Mouse (Mus musculus) megakaryocyte, embryonic 14.5 days (primary cell): ENCODE measurements at regions not wholly inside any gene's neighbourhood (a gene's known extent, or its start where the extent isn't known, plus 50 kb on each side); places are given as distances from the start of the nearest gene placed in this dataset.

Experiments
- H3K27me3 ChIP-seq: replicated peaks from 2 replicates; pipeline ENCODE3; 2012; ENCODE audit warnings: inconsistent platforms
- H3K36me3 ChIP-seq: replicated peaks from 2 replicates; pipeline ENCODE3; 2012; ENCODE audit warnings: low read length, inconsistent platforms, mixed read lengths
- H3K4me1 ChIP-seq: 2 replicates; pipeline ENCODE4 v1.6.1; 2012; ENCODE audit warnings: inconsistent platforms
- H3K4me3 ChIP-seq: replicated peaks from 2 replicates; pipeline ENCODE3; 2012; ENCODE audit warnings: moderate library complexity, mild to moderate bottlenecking, inconsistent platforms
- H3K9me3 ChIP-seq: 2 replicates; pipeline ENCODE4 v1.6.1; 2012; ENCODE audit warnings: inconsistent platforms
- FLI1 ChIP-seq: IDR thresholded peaks from 2 replicates; pipeline ENCODE4 v1.6.1; 2012; ENCODE audit warnings: low read length, inconsistent platforms, mixed read lengths
- GATA1 ChIP-seq: IDR thresholded peaks from 3 replicates; pipeline ENCODE4 v1.6.1; 2012; ENCODE audit warnings: mixed read lengths, low read length, inconsistent platforms, borderline replicate concordance

DNA sequence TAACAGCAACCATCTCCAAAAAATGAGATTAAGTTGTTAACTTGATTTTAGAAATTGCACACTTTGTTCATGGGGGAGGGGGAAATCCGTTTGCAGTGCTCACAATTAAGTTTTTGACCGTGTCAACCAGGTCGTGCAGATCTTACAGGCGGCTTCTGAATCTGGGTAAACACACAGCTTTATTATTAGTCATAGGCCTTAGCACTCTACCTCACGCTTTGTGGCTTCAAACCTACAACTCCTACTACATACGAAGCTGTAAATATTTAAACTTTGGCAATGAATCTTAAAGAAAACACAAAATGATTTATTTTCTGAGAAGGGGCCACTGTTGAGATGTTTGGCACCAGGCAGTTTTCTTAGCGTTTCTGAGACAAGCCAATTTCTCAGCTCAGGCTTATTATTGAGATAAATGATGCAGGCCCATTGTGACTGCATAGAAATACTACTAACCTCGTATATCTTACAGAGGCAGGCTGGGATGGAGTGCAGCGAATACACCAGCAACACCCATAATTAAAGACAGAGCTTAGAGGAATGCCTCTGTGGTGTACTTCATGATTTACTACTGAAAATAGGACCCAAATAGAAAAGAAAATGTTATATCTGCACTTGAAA, 173.8 kb upstream of the Tll1 start:
- Histone ChIP-seq H3K27me3 (no peaks in the 10 kb centered on the region), H3K4me1 (0 out of 2 replicates have a peak, but pooled peaks cover 3% of the 10 kb centered on the region), H3K4me3 (no peak overlapping the region), H3K36me3 (no peaks in the 10 kb centered on the region), H3K9me3 (peaks cover 4% of the 10 kb centered on the region; the same call in 1 of the 2 replicates)
- TF ChIP-seq FLI1: no peak
- TF ChIP-seq GATA1: no peak

DNA sequence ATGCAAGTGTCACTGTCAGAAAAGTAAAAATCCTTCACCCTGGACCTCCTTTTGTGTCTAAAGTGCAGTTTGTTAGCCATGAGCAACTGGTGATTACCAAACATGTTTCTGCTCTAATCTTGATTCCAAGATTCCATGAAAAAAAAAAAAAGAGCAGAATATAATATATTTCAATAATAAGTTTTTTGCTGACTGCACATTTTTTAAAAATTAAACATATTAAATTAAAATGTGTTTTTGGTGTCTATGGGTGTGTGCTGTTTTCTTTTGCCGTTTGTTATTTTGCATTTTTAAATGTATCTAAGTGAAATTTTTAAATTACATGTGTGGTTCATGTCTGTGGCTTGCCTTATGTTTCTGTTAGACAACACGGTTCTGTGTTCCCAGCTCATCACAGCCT, 171.8 kb upstream of the Tll1 start:
- TF ChIP-seq GATA1 (no peak), FLI1 (no peak)
- H3K36me3 ChIP-seq: no peaks in the 10 kb centered on the region
- H3K4me1 ChIP-seq: 0 out of 2 replicates have a peak, but pooled peaks cover 3% of the 10 kb centered on the region
- no peak overlapping the region for H3K4me3 ChIP-seq
- no peaks in the 10 kb centered on the region for H3K27me3 ChIP-seq
- no peaks in the 10 kb centered on the region for H3K9me3 ChIP-seq

DNA sequence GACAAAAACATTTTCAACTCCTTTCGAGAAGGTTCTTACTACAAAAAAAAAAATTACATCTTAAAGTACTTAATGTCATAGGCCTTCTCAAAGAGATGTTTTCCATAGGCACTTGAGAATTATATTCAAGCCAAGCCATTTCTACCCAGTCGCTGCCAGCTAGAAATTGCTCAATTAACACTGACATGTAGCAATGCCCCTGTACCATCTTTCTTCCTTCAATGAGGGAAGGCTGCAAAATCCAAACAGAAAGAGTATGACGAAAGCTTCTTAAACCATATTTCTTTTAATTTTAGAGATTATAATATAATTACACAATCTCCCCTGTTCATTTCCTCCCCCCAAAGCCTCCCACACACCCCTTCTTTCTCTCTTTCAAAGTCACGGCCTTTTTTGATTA, 169.4 kb upstream of the Tll1 start:
- Histone ChIP-seq H3K4me3 (no peak overlapping the region), H3K4me1 (peaks cover 12% of the 10 kb centered on the region), H3K9me3 (no peaks in the 10 kb centered on the region), H3K36me3 (no peaks in the 10 kb centered on the region), H3K27me3 (no peaks in the 10 kb centered on the region)
- no peak for TF ChIP-seq FLI1
- TF ChIP-seq GATA1: no peak

DNA sequence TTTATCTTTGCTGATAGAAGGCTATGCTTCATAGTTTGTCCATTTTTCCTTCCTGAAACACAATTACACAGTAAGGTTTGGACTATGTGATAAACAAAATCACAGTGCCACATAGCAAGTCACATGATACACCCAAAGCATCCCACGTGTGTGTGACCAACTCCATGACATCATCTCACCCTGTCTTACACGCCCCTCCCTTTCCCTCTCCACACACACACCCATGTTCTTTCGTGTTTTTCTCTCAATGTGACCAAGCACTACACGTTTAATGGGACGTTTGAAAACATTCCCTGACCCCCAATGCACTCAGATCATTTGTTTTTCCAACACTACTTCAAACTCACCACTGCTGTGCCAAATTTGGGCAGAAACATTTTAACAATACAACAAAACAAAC, 168.9 kb upstream of the Tll1 start:
- Histone ChIP-seq H3K4me3 (no peak overlapping the region), H3K4me1 (peaks cover 17% of the 10 kb centered on the region), H3K9me3 (no peaks in the 10 kb centered on the region), H3K36me3 (no peaks in the 10 kb centered on the region), H3K27me3 (no peaks in the 10 kb centered on the region)
- TF ChIP-seq FLI1: no peak
- no peak for TF ChIP-seq GATA1

DNA sequence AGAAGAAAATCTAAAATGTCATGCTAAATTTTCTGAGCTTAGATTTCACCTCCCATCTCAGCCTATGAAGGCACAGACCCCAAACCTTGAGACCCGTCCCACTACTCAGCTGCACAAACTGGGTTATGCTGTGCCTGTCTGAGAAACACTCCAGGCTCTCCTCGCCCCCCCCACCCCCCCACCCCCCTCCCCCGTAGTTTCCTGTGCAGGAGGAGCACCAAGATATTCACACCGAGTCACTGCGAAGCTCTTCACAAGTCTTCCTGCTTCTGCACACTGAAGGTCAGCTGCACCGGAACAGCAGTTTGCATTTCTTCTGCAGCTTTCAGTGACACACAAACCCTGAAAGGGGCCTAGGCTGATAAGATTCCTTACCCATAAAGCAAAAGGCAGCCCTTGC, 163.9 kb upstream of the Tll1 start:
- H3K36me3 ChIP-seq: no peaks in the 10 kb centered on the region
- no peak for TF ChIP-seq GATA1
- no peak for TF ChIP-seq FLI1
- no peaks in the 10 kb centered on the region for H3K27me3 ChIP-seq
- no peaks in the 10 kb centered on the region for H3K9me3 ChIP-seq
- H3K4me1 ChIP-seq: peaks cover 48% of the 10 kb centered on the region
- peak overlapping the region; percentile 83 for H3K4me3 ChIP-seq

DNA sequence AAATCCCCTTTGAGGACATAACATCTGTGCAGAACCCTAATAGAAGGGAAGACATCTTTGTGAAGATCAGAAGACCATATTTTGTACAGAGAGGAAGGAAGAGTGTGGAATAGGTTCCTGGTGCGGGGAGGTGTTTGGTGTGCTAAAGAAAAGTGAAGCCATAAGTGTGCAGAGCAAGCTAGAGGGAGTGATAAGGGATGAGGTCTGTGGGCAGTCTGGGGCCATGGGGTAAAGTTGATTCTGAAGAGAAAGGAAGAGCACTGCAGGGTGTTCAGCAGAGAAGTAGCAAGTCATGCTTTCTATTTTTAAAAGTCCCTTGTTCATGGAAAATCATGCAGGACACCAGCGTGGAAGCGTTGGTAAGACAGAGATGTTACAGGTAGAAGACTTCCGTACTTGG, 161.8 kb upstream of the Tll1 start:
- TF ChIP-seq GATA1: no peak
- no peak for TF ChIP-seq FLI1
- Histone ChIP-seq H3K27me3 (no peaks in the 10 kb centered on the region), H3K4me1 (peaks cover 48% of the 10 kb centered on the region), H3K9me3 (no peaks in the 10 kb centered on the region), H3K36me3 (no peaks in the 10 kb centered on the region), H3K4me3 (peak overlapping the region; percentile 64)

DNA sequence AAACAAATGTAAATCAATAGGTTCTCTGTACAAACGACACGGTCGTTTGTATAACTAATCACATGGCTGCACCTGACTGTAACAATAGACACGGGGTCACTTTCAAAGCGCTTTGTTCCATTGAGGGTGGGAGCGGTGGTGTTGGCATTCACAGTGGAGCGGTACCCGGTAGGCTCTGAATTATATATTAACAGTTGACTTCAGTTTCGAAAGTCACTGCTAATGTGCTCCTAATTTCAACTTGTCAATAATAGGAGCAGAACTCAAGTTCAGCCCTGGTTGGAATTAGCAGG, 160.8 kb upstream of the Tll1 start:
- Histone ChIP-seq H3K9me3 (no peaks in the 10 kb centered on the region), H3K27me3 (no peaks in the 10 kb centered on the region), H3K4me1 (peaks cover 53% of the 10 kb centered on the region), H3K36me3 (no peaks in the 10 kb centered on the region), H3K4me3 (no peak overlapping the region)
- TF ChIP-seq FLI1: no peak

DNA sequence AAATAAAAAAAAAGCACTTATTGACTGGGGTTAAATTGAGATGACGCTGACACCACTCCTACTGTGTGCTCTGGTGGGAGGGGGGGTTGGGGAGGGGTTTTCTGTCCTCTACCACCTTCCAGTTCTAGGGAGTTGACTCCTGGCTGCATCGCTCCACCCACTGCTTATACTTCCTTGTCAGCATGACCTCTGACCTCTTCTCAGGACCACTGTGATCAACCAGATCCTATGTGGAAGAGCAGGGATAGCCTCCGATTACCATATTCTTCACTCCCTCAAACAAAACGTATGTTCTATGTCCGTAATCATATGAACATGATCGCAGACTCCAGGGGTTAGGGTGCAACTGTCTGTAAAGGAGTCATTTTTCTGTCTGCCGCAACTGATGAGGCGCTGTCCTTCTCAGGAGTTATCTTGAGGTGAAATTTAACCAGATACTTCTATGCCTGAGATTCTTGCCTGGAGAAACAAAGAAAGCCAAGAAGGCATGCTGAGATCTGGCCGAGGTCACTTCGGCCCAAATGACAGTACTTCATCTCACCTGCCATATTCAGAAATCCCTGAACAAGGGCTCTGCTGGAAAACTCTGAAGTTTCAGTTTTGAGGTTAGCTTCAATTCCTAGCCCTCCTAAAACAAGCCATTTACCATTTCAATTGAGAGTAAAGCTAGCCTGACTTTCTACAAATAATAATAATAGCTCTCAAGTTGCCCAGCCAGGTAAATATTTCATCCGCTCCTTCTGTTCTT, 160.3 kb upstream of the Tll1 start:
- no peaks in the 10 kb centered on the region for H3K36me3 ChIP-seq
- peaks cover 51% of the 10 kb centered on the region for H3K4me1 ChIP-seq
- H3K9me3 ChIP-seq: no peaks in the 10 kb centered on the region
- H3K27me3 ChIP-seq: no peaks in the 10 kb centered on the region
- no peak overlapping the region for H3K4me3 ChIP-seq
- no peak for TF ChIP-seq GATA1
- no peak for TF ChIP-seq FLI1

DNA sequence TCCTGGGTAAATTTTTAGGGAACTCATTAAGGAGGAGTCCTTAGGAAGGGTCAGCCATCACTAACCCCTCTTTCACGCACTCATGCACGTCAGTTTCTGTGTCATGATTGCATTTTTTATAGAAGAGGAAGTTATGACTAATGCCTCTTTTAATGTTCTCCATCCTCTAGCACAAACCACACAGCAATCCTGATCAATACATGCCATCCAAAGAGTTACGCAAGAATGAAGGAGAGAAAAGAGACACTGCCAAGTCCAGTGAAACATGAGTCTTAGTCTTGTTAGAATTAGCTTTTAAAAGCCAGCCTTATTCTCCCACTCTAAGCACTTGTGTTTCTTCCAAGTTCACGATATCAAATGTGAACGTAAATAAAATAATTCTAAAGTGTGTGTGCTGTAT, 151.0 kb upstream of the Tll1 start:
- no peaks in the 10 kb centered on the region for H3K27me3 ChIP-seq
- no peaks in the 10 kb centered on the region for H3K4me1 ChIP-seq
- no peak overlapping the region for H3K4me3 ChIP-seq
- no peaks in the 10 kb centered on the region for H3K9me3 ChIP-seq
- TF ChIP-seq FLI1: no peak
- no peak for TF ChIP-seq GATA1
- H3K36me3 ChIP-seq: no peaks in the 10 kb centered on the region

DNA sequence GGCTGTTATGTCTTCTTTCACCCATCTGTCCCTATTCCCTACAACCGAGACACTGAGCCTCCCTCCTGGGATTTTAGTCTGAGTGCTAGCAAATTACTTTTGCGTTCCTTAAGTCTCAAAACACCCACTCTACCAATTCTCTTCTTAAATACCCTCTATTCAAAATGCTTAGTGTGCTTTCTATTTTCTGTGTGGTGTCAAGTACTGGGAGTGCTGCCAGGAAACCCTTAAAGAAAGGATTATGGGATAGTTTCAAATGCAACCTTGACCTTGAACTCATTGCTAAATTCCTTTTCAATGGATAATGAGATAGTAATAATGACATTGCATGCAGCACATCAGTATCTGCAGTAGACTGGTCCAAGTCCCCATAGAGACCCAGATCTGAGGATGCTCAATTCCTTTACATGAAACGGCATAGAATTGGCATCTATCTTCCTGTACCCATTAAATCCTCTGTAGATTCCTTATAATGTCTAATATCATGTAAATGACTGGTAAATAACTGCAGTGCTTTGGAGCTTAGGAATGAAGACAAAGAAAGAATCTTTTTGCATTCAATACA, 142.1 kb upstream of the Tll1 start:
- Histone ChIP-seq H3K9me3 (no peaks in the 10 kb centered on the region), H3K4me1 (peaks cover 13% of the 10 kb centered on the region), H3K27me3 (no peaks in the 10 kb centered on the region), H3K4me3 (no peak overlapping the region), H3K36me3 (no peaks in the 10 kb centered on the region)
- no peak for TF ChIP-seq FLI1
- no peak for TF ChIP-seq GATA1

DNA sequence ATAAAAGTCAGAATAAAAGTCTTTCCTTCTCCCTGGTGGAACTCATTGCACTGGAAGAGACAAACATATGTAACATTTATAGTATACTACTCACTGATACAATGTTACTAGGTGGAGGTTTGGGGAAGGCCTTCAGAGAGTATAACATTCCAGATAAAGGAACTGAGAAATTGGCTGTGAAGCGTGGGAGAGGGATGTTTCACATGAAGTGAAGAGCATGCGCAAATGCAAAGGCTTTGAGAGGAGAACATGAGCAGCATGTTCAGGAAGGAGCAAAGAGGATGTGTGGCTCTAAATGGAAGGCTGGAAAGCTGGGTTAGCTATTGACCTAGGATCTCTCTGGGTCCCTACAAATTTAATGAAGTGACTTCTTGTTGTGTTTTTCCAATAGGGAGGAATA, 141.4 kb upstream of the Tll1 start:
- Histone ChIP-seq H3K27me3 (no peaks in the 10 kb centered on the region), H3K4me1 (peaks cover 13% of the 10 kb centered on the region), H3K4me3 (no peak overlapping the region), H3K36me3 (no peaks in the 10 kb centered on the region), H3K9me3 (no peaks in the 10 kb centered on the region)
- TF ChIP-seq FLI1: no peak
- no peak for TF ChIP-seq GATA1
